Mouse (Mus musculus): ENCODE measurements around the gene Pde4dip. TPM values are rescaled to one million over a fixed set of nuclear protein-coding genes. Genes with fewer than 3 reads are reported as not detected.

The Pde4dip gene
- total RNA-seq (2021) = 100 to 1,000 TPM; 209 to 247 TPM

DNA sequence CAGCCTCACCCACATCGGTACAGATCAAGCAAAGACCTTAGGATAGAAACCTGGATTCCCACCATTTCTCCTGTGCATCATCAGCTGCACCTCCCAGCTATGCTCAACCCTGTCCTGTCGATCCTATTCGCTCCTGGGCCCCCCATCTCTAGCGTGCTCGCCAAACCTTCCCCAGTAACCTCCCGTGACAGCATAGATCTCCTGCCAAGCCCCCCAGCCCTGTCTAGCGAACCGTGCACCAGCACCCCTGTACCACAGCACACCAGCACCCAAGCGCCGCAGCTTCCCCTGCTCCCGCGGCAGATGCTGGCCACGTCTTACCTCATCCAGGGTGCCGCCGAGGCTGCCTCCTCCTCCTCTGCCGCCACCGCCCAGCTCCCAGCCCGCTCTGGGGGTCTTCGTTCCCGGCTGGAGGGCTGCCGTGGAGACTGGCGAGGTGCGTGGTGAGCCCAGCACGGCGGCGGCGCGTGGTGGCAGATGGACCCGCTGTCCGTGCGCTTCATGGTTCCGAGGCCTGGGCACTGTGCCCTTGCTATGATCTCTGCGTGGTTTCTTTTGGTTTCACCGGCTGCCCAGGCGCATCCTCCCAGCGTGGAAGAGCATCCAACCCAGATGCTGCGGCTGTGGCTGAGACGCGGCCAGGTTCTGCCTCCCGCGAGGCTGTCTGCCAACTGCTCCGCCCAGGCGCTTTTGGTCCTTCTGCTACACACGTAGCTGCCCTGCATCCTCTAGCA, at the start of gene Pde4dip:
Pde4dip (minus strand) TSS at position 540 of the 734 bp plus-strand sequence.
- intact Hi-C loops (cut with DNase I) = loop anchor here (5.0 kb wide), 1 partner anchor 121 kb away; no protein-coding TSS in a partner anchor

DNA sequence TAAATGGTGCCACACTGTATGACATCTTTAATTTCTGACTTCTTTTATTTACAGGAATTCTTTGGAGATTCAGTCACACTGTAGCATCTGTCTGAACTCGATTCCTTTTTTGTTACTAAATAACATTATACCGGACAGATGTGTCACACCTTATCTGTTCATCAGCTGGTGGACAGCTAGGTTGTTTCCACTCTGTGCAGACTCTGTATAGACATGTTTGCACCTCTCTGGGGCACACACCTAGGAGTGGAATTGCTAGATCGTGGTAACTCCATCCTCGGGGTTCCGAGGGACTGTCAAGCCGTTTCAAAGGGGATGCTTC, 49.4 kb upstream of the Pde4dip start:
- DNase-seq (ENCODE audit: low spot score in 2 of 2) = no peak
- intact Hi-C loops (cut with DNase I) = loop anchor here (10.0 kb wide), 1 partner anchor 177 kb away; no protein-coding TSS in a partner anchor

More for the DNA sequence above, at the start of gene Pde4dip:
- DNase-seq (ENCODE audit: low spot score in 2 of 2) = peak; percentile 75 to 84

DNA sequence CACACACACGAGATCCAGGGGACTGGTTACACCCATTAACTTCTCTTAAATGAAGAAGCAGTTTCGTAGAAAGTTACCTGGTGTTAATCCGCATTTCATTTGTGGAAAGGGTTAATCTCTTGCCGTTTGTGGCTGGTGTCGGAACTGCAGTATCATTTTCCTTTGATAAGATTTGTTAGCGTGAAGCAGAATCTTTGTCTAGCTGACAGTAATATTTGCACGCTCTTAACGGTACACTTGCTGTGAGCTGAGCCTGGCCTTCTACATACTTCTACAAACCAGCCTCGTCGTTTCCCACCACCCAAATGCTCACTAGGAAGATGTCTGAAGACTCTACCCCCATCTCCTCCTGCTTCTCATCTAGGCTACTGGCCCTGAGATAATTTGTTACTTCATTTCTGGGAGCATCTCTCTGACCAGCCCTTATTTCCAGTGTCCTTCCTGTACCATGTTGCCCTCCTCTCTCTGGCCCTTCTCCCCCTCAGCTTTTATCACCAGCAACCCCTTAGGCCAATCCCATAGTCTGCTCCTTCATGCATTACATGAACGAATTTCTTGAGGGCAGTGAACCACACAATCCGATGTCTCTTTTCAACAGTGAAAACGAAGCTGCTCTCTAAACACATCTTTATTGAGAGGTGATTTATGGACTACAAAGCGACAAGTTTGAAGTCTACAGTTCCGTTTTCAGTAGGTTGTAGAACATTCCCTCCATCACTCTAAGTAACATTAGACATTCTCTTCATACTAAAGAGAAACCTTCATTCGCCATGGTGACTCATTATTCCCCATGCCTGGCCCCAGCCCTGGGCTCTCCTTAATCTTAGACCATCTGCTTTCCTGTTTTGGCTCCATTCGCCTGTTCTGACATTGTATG, 48.8 kb upstream of the Pde4dip start:
- no peak for DNase-seq (ENCODE audit: low spot score in 2 of 2)
- intact Hi-C loops (cut with DNase I) = loop anchor here (10.0 kb wide), 1 partner anchor 177 kb away; no protein-coding TSS in a partner anchor

GRCm38 (mm10) chr3:97934331-97935300, 46.1 kb upstream of the Pde4dip start:
- intact Hi-C loops (cut with DNase I) = loop anchor here (5.0 to 10.0 kb wide), 2 partner anchors 78 to 180 kb away; partner anchors contain the start of gene Notch2
- no peak for DNase-seq (ENCODE audit: low spot score in 2 of 2)

- no peak for DNase-seq (ENCODE audit: low spot score in 2 of 2)
- intact Hi-C loops (cut with DNase I) = loop anchor here (5.0 to 10.0 kb wide), 2 partner anchors 78 to 181 kb away; partner anchors contain the start of gene Notch2
Observed at GRCm38 (mm10) chr3:97933811-97934210, 45.3 kb upstream of the Pde4dip start.

GRCm38 (mm10) chr3:97933251-97933650, 44.7 kb upstream of the Pde4dip start:
- intact Hi-C loops (cut with DNase I) = loop anchor here (5.0 to 10.0 kb wide), 2 partner anchors 79 to 182 kb away; partner anchors contain the start of gene Notch2
- DNase-seq (ENCODE audit: low spot score in 2 of 2) = no peak

- intact Hi-C loops (cut with DNase I) = loop anchor here (5.0 to 10.0 kb wide), 2 partner anchors 80 to 182 kb away; partner anchors contain the start of gene Notch2
- no peak for DNase-seq (ENCODE audit: low spot score in 2 of 2)
Observed at GRCm38 (mm10) chr3:97932771-97933170, 44.3 kb upstream of the Pde4dip start.

DNA sequence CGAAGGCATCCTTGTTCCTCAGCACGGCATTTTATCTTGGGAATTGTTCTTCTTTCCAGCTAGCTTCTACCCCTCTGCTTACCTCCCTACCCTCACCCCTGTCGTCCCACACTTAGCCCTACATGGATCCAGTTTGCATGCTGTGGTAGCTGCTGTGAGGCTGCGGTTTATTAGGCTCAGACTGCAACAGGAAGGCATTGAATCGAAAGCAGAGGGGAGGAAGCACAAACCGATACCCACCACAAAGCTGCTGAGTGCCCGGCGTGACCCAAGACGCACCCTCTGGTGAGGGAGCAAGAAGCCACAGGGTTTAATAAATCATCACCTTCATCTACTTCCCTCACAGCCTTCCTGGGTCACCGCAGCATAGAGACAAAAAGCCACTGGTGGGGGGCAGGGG, 43.6 kb upstream of the Pde4dip start:
- intact Hi-C loops (cut with DNase I) = loop anchor here (5.0 to 10.0 kb wide), 2 partner anchors 80 to 183 kb away; partner anchors contain the start of gene Notch2
- no peak for DNase-seq (ENCODE audit: low spot score in 2 of 2)

GRCm38 (mm10) chr3:97931310-97931885, 42.9 kb upstream of the Pde4dip start:
- peak; percentile 64 to 70 for DNase-seq (ENCODE audit: low spot score in 2 of 2)
- intact Hi-C loops (cut with DNase I) = loop anchor here (5.0 to 10.0 kb wide), 2 partner anchors 81 to 183 kb away; partner anchors contain the start of gene Notch2

- intact Hi-C loops (cut with DNase I) = loop anchor here (5.0 to 10.0 kb wide), 2 partner anchors 82 to 184 kb away; partner anchors contain the start of gene Notch2
- DNase-seq (ENCODE audit: low spot score in 2 of 2) = no peak
Observed at GRCm38 (mm10) chr3:97930787-97931158, 42.3 kb upstream of the Pde4dip start.

GRCm38 (mm10) chr3:97930141-97930786, 41.8 kb upstream of the Pde4dip start:
- no peak for DNase-seq (ENCODE audit: low spot score in 2 of 2)
- intact Hi-C loops (cut with DNase I) = loop anchor here (5.0 to 10.0 kb wide), 2 partner anchors 82 to 185 kb away; partner anchors contain the start of gene Notch2

DNA sequence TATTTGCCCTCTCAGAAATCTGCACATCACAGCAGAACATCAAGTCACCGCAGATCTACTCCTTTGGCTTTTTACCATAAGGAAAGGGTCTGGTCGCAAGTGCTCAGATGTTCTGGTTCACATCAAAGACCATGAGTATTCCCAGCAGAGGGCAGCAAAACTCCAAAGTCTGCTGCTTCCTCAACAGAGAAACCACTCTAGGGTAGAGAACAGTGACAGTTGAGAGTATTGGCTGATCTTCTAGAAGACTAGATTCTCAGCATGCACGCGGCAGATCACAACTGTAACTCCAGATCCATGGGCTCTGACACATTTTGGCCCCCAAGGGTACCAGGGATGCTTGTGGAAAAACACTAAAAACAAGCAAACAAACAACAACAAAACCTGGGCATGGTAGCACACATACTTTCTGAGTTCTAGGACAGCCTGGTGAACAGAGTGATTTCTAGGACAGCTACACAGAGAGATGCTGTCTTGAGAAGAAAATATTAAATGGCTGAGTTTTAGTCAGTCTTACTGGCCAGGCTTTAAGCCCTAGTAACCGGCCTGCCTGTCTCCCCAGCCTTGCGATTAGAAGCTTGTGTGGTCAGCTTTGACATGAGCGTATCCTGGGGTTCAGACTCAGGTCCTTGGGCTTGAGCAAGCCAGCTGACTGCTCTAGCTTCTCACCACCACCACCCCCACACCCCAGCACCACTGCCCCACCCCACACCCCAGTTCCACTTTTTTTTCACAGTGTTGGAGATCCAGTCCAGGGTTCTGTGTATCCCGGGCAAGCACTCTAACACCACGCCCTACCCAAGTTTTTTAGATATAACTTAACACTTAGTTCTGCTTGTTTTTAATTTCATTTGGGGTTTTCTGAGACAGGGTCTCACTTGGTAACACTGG, 40.7 kb upstream of the Pde4dip start:
- intact Hi-C loops (cut with DNase I) = loop anchor here (1.0 to 5.0 kb wide), 2 partner anchors 295 to 383 kb away; no protein-coding TSS in a partner anchor
- peak; percentile 57 to 69 for DNase-seq (ENCODE audit: low spot score in 2 of 2)

GRCm38 (mm10) chr3:97927322-97927721, 38.8 kb upstream of the Pde4dip start:
- no peak for DNase-seq (ENCODE audit: low spot score in 2 of 2)
- intact Hi-C loops (cut with DNase I) = loop anchor here (5.0 kb wide), 1 partner anchor 385 kb away; no protein-coding TSS in a partner anchor

DNA sequence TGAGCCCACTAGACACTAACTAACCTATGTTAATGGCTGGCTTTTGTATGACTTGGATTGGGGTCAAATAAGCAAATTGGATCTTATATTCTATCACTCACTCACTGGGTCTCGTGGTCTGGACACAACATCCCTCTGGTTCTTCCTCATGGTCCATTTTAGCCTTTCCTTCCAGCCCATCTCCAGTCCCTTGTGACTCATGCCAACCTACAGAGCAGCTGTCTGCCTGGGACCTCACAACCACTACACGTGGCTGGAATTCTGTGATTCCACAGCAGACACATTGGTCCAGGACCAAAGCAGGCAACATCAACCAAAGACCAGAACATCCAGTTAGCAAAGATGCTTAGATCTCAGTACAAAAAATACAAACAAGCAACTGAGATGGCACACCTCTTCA, 36.7 kb upstream of the Pde4dip start:
- no peak for DNase-seq (ENCODE audit: low spot score in 2 of 2)
- intact Hi-C loops (cut with DNase I) = loop anchor here (5.0 kb wide), 1 partner anchor 387 kb away; no protein-coding TSS in a partner anchor

- intact Hi-C loops (cut with DNase I) = no loop called here
- no peak for DNase-seq (ENCODE audit: low spot score in 2 of 2)
Observed at GRCm38 (mm10) chr3:97918885-97919550, 30.5 kb upstream of the Pde4dip start.

- intact Hi-C loops (cut with DNase I) = no loop called here
- no peak for DNase-seq (ENCODE audit: low spot score in 2 of 2)
Observed at GRCm38 (mm10) chr3:97915081-97915480, 26.6 kb upstream of the Pde4dip start.
